Mouse (Mus musculus) CH12F3 (cell line): Measurements from ENCODE around the gene Ppp2r2d.

Source experiments
- in situ Hi-C: fragments of 300-500 bp; cut with MboI; formaldehyde crosslinking; loops from 2 replicates; pipeline ENCODE4 v1.14.3; 2020; ENCODE audit warnings: low sequenced_read_pairs

Ppp2r2d gene

GRCm38 (mm10) chr7:138919156-138919944 lies 73.5 kb downstream of the Ppp2r2d start:
- in situ Hi-C loops, result no loop called here

DNA sequence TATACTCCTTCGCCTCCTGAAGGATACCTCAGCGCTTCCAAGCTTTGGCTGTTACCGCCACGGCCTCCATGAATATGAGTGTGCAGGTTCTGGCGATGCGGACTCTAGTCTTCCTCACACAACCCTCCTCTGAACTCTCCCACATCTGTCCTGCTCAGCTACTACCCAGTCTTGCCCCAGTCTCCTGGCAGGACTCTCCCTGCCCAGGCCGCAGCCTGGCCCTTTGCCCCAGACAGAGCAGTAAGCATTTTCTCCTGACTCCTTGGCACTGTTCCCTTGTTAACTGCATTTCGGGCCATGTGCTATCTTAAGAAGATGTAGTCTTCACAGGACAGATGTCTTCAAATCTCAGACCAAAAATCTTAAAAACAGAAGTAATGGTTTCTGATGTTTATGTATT lies 75.7 kb downstream of the Ppp2r2d start:
- in situ Hi-C loops, result loop anchor here (5.0 kb wide), 1 partner anchor 84 kb away; no protein-coding TSS in a partner anchor

DNA sequence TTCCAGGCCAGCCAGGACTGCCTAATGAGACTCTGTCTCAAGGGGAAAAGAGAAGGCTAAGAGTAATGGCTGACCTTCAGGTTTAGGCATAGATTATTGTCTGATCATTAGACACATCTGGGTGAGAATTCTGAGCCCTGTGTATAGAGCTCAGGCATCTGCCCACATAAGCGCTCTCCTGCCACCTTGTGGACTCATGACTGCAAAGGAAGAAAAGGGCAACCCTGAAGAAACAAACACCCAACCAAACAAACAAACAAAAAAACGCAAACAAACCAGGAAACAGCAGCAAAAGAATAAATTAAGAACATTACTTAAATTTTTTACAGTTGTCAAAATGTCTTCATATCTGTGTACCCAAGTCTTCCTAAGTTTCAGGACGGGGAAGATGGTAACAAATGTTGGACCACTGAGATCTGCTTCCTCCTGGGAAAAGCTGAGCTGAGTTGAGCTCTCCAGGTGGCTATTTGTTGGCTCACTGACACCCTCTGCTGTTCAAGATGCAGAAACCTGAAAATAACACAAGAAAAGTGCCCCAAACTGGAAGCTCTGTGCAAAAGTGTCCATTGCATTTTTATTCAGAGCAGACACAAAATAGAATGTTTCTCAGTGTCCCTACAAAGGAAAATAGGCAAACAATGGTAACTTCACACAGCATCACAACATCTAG lies 78.0 kb downstream of the Ppp2r2d start:
- in situ Hi-C loops, result loop anchor here (5.0 kb wide), 1 partner anchor 87 kb away; no protein-coding TSS in a partner anchor

DNA sequence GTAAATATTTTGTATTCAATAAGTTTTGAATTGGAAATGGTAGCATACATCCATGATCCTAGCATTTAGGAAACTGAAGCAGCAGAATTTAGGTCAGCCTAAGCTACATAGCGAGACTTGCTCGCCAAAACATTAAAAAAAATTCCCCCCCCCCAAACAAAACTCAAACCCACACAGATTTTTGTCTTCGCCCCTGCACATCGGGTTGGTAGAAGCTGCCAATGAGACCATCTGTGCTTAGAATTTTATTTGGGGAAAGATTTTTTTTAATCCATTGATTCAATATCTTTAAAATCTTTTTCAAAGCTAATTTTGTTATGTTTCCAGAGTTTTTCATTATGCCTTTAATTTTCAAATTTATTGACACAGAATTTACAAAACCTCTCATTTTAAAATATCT lies 82.6 kb downstream of the Ppp2r2d start:
- in situ Hi-C loops, result no loop called here
